Mouse (Mus musculus) hindbrain, postnatal 0 days (tissue): ENCODE data around the gene Specc1. TPM values are rescaled to one million over a fixed set of nuclear protein-coding genes. Genes with fewer than 3 reads are reported as not detected.

ENCODE experiments used
- ATAC-seq: fragments of 200-750 bp; cut with Nextera tagmentation; 2 replicates; pipeline ENCODE4 v1.8.0; 2017; ENCODE audit warnings: mild to moderate bottlenecking, moderate TSS enrichment, moderate library complexity
- DNase-seq: peaks from one replicate; pipeline ENCODE4 v3.0.0-alpha.2; 2015; ENCODE audit warnings: low spot score
- H3K27ac ChIP-seq: fragments of 300-500 bp; sonication (generic); 2 replicates; pipeline ENCODE4 v1.5.1; 2014; ENCODE audit warnings: mild to moderate bottlenecking
- H3K27me3 ChIP-seq: fragments of 300-500 bp; sonication (generic); 2 replicates; pipeline ENCODE4 v1.6.1; 2014; ENCODE audit warnings: low read length, mixed read lengths; ENCODE audit not compliant: insufficient read depth
- H3K36me3 ChIP-seq: fragments of 300-500 bp; sonication (generic); 2 replicates; pipeline ENCODE4 v1.6.1; 2014; ENCODE audit warnings: low read length, mixed read lengths; ENCODE audit not compliant: insufficient read depth
- H3K4me1 ChIP-seq: fragments of 300-500 bp; sonication (generic); 2 replicates; pipeline ENCODE4 v1.6.1; 2014; ENCODE audit warnings: antibody characterized with exemption, low read length, mixed read lengths; ENCODE audit not compliant: insufficient read depth
- H3K4me2 ChIP-seq: fragments of 300-500 bp; sonication (generic); 2 replicates; pipeline ENCODE4 v1.6.1; 2014; ENCODE audit warnings: low read depth, mild to moderate bottlenecking, low read length, moderate library complexity, mixed read lengths
- H3K4me3 ChIP-seq: fragments of 300-500 bp; sonication (generic); 2 replicates; pipeline ENCODE4 v1.5.1; 2014; ENCODE audit warnings: low read length
- H3K9ac ChIP-seq: fragments of 300-500 bp; sonication (generic); replicated peaks from 2 replicates; pipeline ENCODE4 v1.6.1; 2014; ENCODE audit warnings: mild to moderate bottlenecking, low read length, moderate library complexity, mixed read lengths
- H3K9me3 ChIP-seq: fragments of 300-500 bp; sonication (generic); 2 replicates; pipeline ENCODE4 v1.6.1; 2016; ENCODE audit warnings: low read length, mixed read lengths
- CTCF ChIP-seq: IDR thresholded peaks from 2 replicates; pipeline ENCODE4 v1.5.1; 2016; ENCODE audit warnings: antibody characterized with exemption, control low read depth, low read depth
- WGBS: fragments of 180-500 bp; shearing (Covaris S2); extraction: QIAGEN DNeasy Blood & Tissue Kit; methylation state at CpG from one replicate; pipeline ENCODE4 v1.1.7; 2014; 5-methylcytosine and 5-hydroxymethylcytosine counted together
- polyA plus RNA-seq: library from polyadenylated mRNA; unstranded; fragments of >200 nt; fragmentation: Nextera tagmentation; extraction: Ambion mirVana; gene quantifications from 2 replicates; pipeline ENCODE4 v1.2.1, GENCODE M21; 2015
- total RNA-seq: library from RNA; depleted of rRNA; stranded (reverse); fragments of >200 nt; gene quantifications from 2 replicates; pipeline ENCODE4 v1.2.3, GENCODE M21; 2014

Specc1 gene
- total and polyA plus RNA-seq, 2 experiments from 2014 or later = 20.7 to 34.0 TPM

- peak overlapping the region; percentile 85 for H3K4me3 ChIP-seq
- no peaks in the 10 kb centered on the region for H3K27me3 ChIP-seq
- peak overlapping the region; percentile 90 for H3K27ac ChIP-seq
- WGBS = 19% methylated on average over 11 of the region's 11 CpGs
- H3K9me3 ChIP-seq = no peaks in the 10 kb centered on the region
- H3K4me1 ChIP-seq = peaks cover 5% of the 10 kb centered on the region; the same call in 1 of the 2 replicates
- peak; percentile 6 for DNase-seq
- no peak for TF ChIP-seq CTCF
- no peak for ATAC-seq
- peak overlapping the region; percentile 85 for H3K9ac ChIP-seq
- no peaks in the 10 kb centered on the region for H3K36me3 ChIP-seq
- H3K4me2 ChIP-seq = peak overlapping the region; percentile 66
Measured at GRCm38 (mm10) chr11:61930640-61931586, 25.6 kb upstream of the Specc1 start.

- Histone ChIP-seq H3K4me2 (no peak overlapping the region), H3K27ac (no peak overlapping the region), H3K36me3 (no peaks in the 10 kb centered on the region), H3K9ac (no peak overlapping the region), H3K4me1 (no peaks in the 10 kb centered on the region), H3K4me3 (no peak overlapping the region), H3K9me3 (no peaks in the 10 kb centered on the region), H3K27me3 (no peaks in the 10 kb centered on the region)
- ATAC-seq (no peak), DNase-seq (no peak)
- TF ChIP-seq CTCF = no peak
- WGBS = 88% methylated on average over 1 of the region's 1 CpGs
Measured at GRCm38 (mm10) chr11:61937761-61938160, 18.8 kb upstream of the Specc1 start.

GRCm38 (mm10) chr11:61942903-61943302, 13.7 kb upstream of the Specc1 start:
- Histone ChIP-seq H3K9me3 (no peaks in the 10 kb centered on the region), H3K36me3 (no peaks in the 10 kb centered on the region), H3K4me3 (no peak overlapping the region), H3K4me2 (no peak overlapping the region), H3K9ac (no peak overlapping the region), H3K27me3 (no peaks in the 10 kb centered on the region), H3K27ac (no peak overlapping the region), H3K4me1 (no peaks in the 10 kb centered on the region)
- ATAC-seq = no peak
- whole genome bisulfite sequencing = 85% methylated on average over 2 of the region's 2 CpGs
- no peak for DNase-seq
- no peak for TF ChIP-seq CTCF

GRCm38 (mm10) chr11:61944417-61944816, 12.1 kb upstream of the Specc1 start:
- no peak for TF ChIP-seq CTCF
- Histone ChIP-seq H3K4me2 (no peak overlapping the region), H3K4me1 (no peaks in the 10 kb centered on the region), H3K27ac (no peak overlapping the region), H3K4me3 (no peak overlapping the region), H3K9ac (no peak overlapping the region), H3K9me3 (no peaks in the 10 kb centered on the region), H3K27me3 (no peaks in the 10 kb centered on the region), H3K36me3 (no peaks in the 10 kb centered on the region)
- no peak for ATAC-seq
- WGBS = 82% methylated on average over 9 of the region's 9 CpGs
- no peak for DNase-seq

GRCm38 (mm10) chr11:61946608-61947007, 10.0 kb upstream of the Specc1 start:
- Histone ChIP-seq H3K4me1 (no peaks in the 10 kb centered on the region), H3K27me3 (no peaks in the 10 kb centered on the region), H3K9ac (no peak overlapping the region), H3K4me3 (no peak overlapping the region), H3K9me3 (no peaks in the 10 kb centered on the region), H3K4me2 (no peak overlapping the region), H3K36me3 (no peaks in the 10 kb centered on the region), H3K27ac (no peak overlapping the region)
- 87% methylated on average over 4 of the region's 4 CpGs for WGBS
- TF ChIP-seq CTCF = no peak
- no peak for ATAC-seq
- DNase-seq = no peak

GRCm38 (mm10) chr11:61949315-61949714, 7.2 kb upstream of the Specc1 start:
- peak; percentile 82 for DNase-seq
- WGBS = 2% methylated on average over 3 of the region's 3 CpGs
- Histone ChIP-seq H3K9ac (no peak overlapping the region), H3K4me3 (no peak overlapping the region), H3K36me3 (no peaks in the 10 kb centered on the region), H3K9me3 (no peaks in the 10 kb centered on the region), H3K27ac (no peak overlapping the region), H3K4me1 (no peaks in the 10 kb centered on the region), H3K4me2 (no peak overlapping the region), H3K27me3 (no peaks in the 10 kb centered on the region)
- 0 out of 2 replicates have a peak, but pooled peaks have one; percentile 38 for ATAC-seq
- TF ChIP-seq CTCF = peak; percentile 71

- Histone ChIP-seq H3K4me3 (no peak overlapping the region), H3K4me2 (no peak overlapping the region), H3K27me3 (no peaks in the 10 kb centered on the region), H3K36me3 (no peaks in the 10 kb centered on the region), H3K27ac (no peak overlapping the region), H3K4me1 (no peaks in the 10 kb centered on the region), H3K9ac (no peak overlapping the region), H3K9me3 (no peaks in the 10 kb centered on the region)
- 16% methylated on average over 10 of the region's 10 CpGs for WGBS
- DNase-seq (peak; percentile 90), ATAC-seq (peak; percentile 47; the same call in 1 of the 2 replicates)
- TF ChIP-seq CTCF = peak; percentile 93
Measured at GRCm38 (mm10) chr11:61950632-61951031, 5.9 kb upstream of the Specc1 start.
